Mouse (Mus musculus) liver, adult 2 months (tissue): Measurements from ENCODE around the gene Anapc1. TPM values are rescaled to one million over a fixed set of nuclear protein-coding genes. Genes with fewer than 3 reads are reported as not detected.
"Not testable (repeated sequence)": the region's sequence is repeated elsewhere in the genome, so short reads cannot be mapped to it uniquely, and the experiment has no call there.

Experiments
- DNase-seq: peaks from one replicate; pipeline ENCODE4 v3.0.0-alpha.2; 2011; ENCODE audit warnings: low read depth, low spot score; ENCODE audit errors: extremely low read depth
- H3K27ac ChIP-seq: fragments of 200-500 bp; replicated peaks from 2 replicates; pipeline ENCODE4 v1.5.1; 2012; ENCODE audit warnings: low read depth, mild to moderate bottlenecking, control low read depth, inconsistent platforms, low read length; ENCODE audit not compliant: insufficient read depth
- H3K27me3 ChIP-seq: fragments of 200-500 bp; 2 replicates; pipeline ENCODE4 v1.6.1; 2012; ENCODE audit warnings: mild to moderate bottlenecking, moderate library complexity, low read length, inconsistent platforms; ENCODE audit not compliant: control insufficient read depth, insufficient read depth
- H3K36me3 ChIP-seq: fragments of 200-500 bp; 2 replicates; pipeline ENCODE4 v1.6.1; 2012; ENCODE audit warnings: low read length, inconsistent platforms; ENCODE audit not compliant: control insufficient read depth, insufficient read depth
- H3K4me1 ChIP-seq: fragments of 200-500 bp; 2 replicates; pipeline ENCODE4 v1.6.1; 2011; ENCODE audit warnings: low read length; ENCODE audit not compliant: control insufficient read depth, insufficient read depth
- H3K4me3 ChIP-seq: fragments of 200-500 bp; 2 replicates; pipeline ENCODE4 v1.5.1; 2011; ENCODE audit warnings: low read depth, mild to moderate bottlenecking, control low read depth, low read length, moderate library complexity; ENCODE audit not compliant: insufficient read depth
- H3K79me2 ChIP-seq: fragments of 200-500 bp; 2 replicates; pipeline ENCODE4 v1.6.1; 2012; ENCODE audit warnings: inconsistent platforms, mild to moderate bottlenecking, low read length, moderate library complexity; ENCODE audit not compliant: control insufficient read depth, insufficient read depth
- H3K9ac ChIP-seq: fragments of 200-500 bp; 2 replicates; pipeline ENCODE4 v1.6.1; 2012; ENCODE audit warnings: low read depth, mild to moderate bottlenecking, control low read depth, inconsistent platforms, low read length
- CTCF ChIP-seq: fragments of 200-500 bp; IDR thresholded peaks from 2 replicates; pipeline ENCODE4 v1.5.1; 2011; ENCODE audit warnings: low read depth, low read length, control low read depth
- POLR2A ChIP-seq: fragments of 200-500 bp; IDR thresholded peaks from 2 replicates; pipeline ENCODE4 v1.6.1; 2011; ENCODE audit warnings: low read length, control low read depth; ENCODE audit not compliant: insufficient read depth; ENCODE audit errors: extremely low read depth
- WGBS: fragments of 180-500 bp; shearing (Covaris S2); methylation state at CpG from one replicate; pipeline ENCODE4 v1.1.7; 2018; 5-methylcytosine and 5-hydroxymethylcytosine counted together
- polyA plus RNA-seq: library from polyadenylated mRNA; depleted of rRNA; stranded (reverse); fragments of >200 nt; gene quantifications from 2 replicates; pipeline ENCODE4 v1.2.3, GENCODE M21; 2012
- total RNA-seq: library from RNA; depleted of rRNA; stranded (reverse); fragments of >200 nt; gene quantifications from 2 replicates; pipeline ENCODE4 v1.2.3, GENCODE M21; 2014

The Anapc1 gene
- total and polyA plus RNA-seq, 2 experiments = 22.3 to 33.0 TPM

- DNase-seq = no peak
- no peak overlapping the region for H3K27ac ChIP-seq
- TF ChIP-seq POLR2A (no peak), CTCF (no peak)
- H3K4me3 ChIP-seq = no peak overlapping the region
- WGBS = 74% methylated on average over 3 of the region's 3 CpGs
- no peaks in the 10 kb centered on the region for H3K27me3 ChIP-seq
- no peak overlapping the region for H3K9ac ChIP-seq
- H3K36me3 ChIP-seq = no peaks in the 10 kb centered on the region
- no peaks in the 10 kb centered on the region for H3K4me1 ChIP-seq
- H3K79me2 ChIP-seq = peaks cover 3% of the 10 kb centered on the region; the same call in 1 of the 2 replicates
Measured at GRCm38 (mm10) chr2:128696426-128696825, 9.2 kb upstream of the Anapc1 start.

- DNase-seq = no peak
- H3K79me2 ChIP-seq = no peaks in the 10 kb centered on the region
- no peak overlapping the region for H3K27ac ChIP-seq
- H3K9ac ChIP-seq = no peak overlapping the region
- no peaks in the 10 kb centered on the region for H3K36me3 ChIP-seq
- H3K4me1 ChIP-seq = no peaks in the 10 kb centered on the region
- TF ChIP-seq POLR2A (no peak), CTCF (0 out of 2 replicates have a peak, but pooled peaks have one; percentile 10)
- H3K27me3 ChIP-seq = no peaks in the 10 kb centered on the region
- H3K4me3 ChIP-seq = no peak overlapping the region
Measured at GRCm38 (mm10) chr2:128694548-128694947, 7.4 kb upstream of the Anapc1 start.

- H3K79me2 ChIP-seq, H3K36me3 ChIP-seq, H3K9ac ChIP-seq, DNase-seq, H3K4me3 ChIP-seq, H3K27me3 ChIP-seq, H3K4me1 ChIP-seq, H3K27ac ChIP-seq: not testable (repeated sequence)
- 77% methylated on average over 3 of the region's 3 CpGs for WGBS
Measured at GRCm38 (mm10) chr2:128693828-128694227, 6.6 kb upstream of the Anapc1 start.

GRCm38 (mm10) chr2:128693236-128693635 lies 6.0 kb upstream of the Anapc1 start:
- Histone ChIP-seq H3K36me3 (no peaks in the 10 kb centered on the region), H3K4me3 (no peak overlapping the region), H3K27me3 (no peaks in the 10 kb centered on the region), H3K27ac (no peak overlapping the region), H3K9ac (no peak overlapping the region), H3K79me2 (no peaks in the 10 kb centered on the region), H3K4me1 (no peaks in the 10 kb centered on the region)
- no peak for DNase-seq
- TF ChIP-seq POLR2A (no peak), CTCF (no peak)
- 67% methylated on average over 4 of the region's 4 CpGs for WGBS

GRCm38 (mm10) chr2:128692771-128693170 lies 5.6 kb upstream of the Anapc1 start:
- Histone ChIP-seq H3K36me3 (no peaks in the 10 kb centered on the region), H3K9ac (no peak overlapping the region), H3K4me1 (no peaks in the 10 kb centered on the region), H3K79me2 (no peaks in the 10 kb centered on the region), H3K27ac (no peak overlapping the region), H3K27me3 (no peaks in the 10 kb centered on the region), H3K4me3 (no peak overlapping the region)
- no peak for TF ChIP-seq CTCF
- TF ChIP-seq POLR2A = no peak
- WGBS = 89% methylated on average over 10 of the region's 10 CpGs
- DNase-seq = no peak

GRCm38 (mm10) chr2:128692336-128692735 lies 5.1 kb upstream of the Anapc1 start:
- WGBS = 87% methylated on average over 14 of the region's 14 CpGs
- H3K36me3 ChIP-seq = no peaks in the 10 kb centered on the region
- TF ChIP-seq CTCF (no peak), POLR2A (no peak)
- H3K27ac ChIP-seq = no peak overlapping the region
- no peak overlapping the region for H3K9ac ChIP-seq
- no peaks in the 10 kb centered on the region for H3K4me1 ChIP-seq
- H3K27me3 ChIP-seq = no peaks in the 10 kb centered on the region
- H3K79me2 ChIP-seq = no peaks in the 10 kb centered on the region
- no peak for DNase-seq
- no peak overlapping the region for H3K4me3 ChIP-seq
